In the genomic region with DNA sequence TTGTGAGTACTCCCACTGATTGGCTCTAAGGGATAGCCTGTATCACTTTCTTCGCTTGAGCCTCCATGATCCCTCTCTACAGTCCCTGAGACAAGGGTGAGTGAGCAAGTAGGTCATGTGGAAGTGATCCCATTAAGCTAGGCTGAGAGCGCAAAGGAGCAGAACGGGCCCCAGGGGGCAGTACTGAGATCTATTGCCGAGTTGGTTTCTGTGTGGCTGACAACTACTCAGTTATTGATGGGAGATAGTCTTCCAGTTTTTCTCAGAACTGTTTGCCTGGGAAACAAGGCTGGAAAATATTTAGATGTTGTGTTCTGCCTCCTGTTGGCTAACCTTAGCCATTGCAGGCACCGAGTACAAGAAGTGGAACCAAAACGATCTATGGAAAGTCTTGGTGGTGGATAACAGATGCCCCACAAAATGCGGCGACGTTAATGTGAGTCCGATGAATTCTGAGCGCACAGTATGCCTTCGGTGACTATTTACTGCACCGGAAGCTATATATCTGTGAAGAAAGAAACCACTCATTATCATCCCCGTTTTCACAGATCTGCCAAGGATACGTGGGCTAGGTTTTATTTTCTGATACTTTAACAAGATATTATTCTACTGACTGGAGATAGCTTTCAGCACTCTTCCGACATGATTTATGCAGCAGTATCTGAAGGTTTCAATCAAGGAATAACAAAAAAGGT, we compare ENCODE assay signal across 8 mouse cellular contexts. TPM values are rescaled to one million over a fixed set of nuclear protein-coding genes. Genes with fewer than 3 reads are reported as not detected.
DNase-seq lines count a peak whose midpoint lies in the region; ATAC-seq lines count a peak whose summit lies in the region.

No protein-coding gene starts in this region.

- peak; percentile 36 for DNase-seq in hindbrain, embryonic 10.5 days (ENCODE audit: low spot score)
- no peak for DNase-seq in hindbrain, embryonic 14.5 days (ENCODE audit: low spot score)
- peak; percentile 89 for DNase-seq in ZHBTc4 (ENCODE audit: low read depth, low spot score)
- DNase-seq in embryo, embryonic 11.5 days (ENCODE audit: low read depth, low spot score): peak; percentile 24
- DNase-seq in induced T-regulatory cell, adult 2 months (ENCODE audit: low read depth): peak; percentile 59
- DNase-seq in left cerebral cortex, postnatal 4 days: peak; percentile 64
- peak; percentile 51 for DNase-seq in naive thymus-derived CD4-positive, alpha-beta T cell, adult 2 months (ENCODE audit: low read depth)
- peak; percentile 42 to 54 for DNase-seq in thymus, postnatal 36 days

- no peaks in the 10 kb centered on the region for H3K9me3 ChIP-seq in hindbrain, embryonic 10.5 days
- H3K9me3 ChIP-seq in hindbrain, embryonic 14.5 days (ENCODE audit: control insufficient read depth, low read length): no peaks in the 10 kb centered on the region

- no peak overlapping the region for H3K4me2 ChIP-seq in hindbrain, embryonic 14.5 days (replicated peaks)

- no peak overlapping the region for H3K4me3 ChIP-seq in hindbrain, embryonic 10.5 days
- H3K4me3 ChIP-seq in hindbrain, embryonic 14.5 days (replicated peaks; ENCODE audit: low read length): no peak overlapping the region

- WGBS in hindbrain, embryonic 10.5 days: 78% methylated on average over 16 of the region's 16 CpGs
- 77% methylated on average over 16 of the region's 16 CpGs for WGBS in hindbrain, embryonic 14.5 days

- H3K27me3 ChIP-seq in hindbrain, embryonic 10.5 days (ENCODE audit: insufficient read depth, poor library complexity, severe bottlenecking): no peaks in the 10 kb centered on the region
- no peaks in the 10 kb centered on the region for H3K27me3 ChIP-seq in hindbrain, embryonic 14.5 days (ENCODE audit: control insufficient read depth, insufficient read depth, low read length)

- no peaks in the 10 kb centered on the region for H3K4me1 ChIP-seq in hindbrain, embryonic 10.5 days (replicated peaks)
- H3K4me1 ChIP-seq in hindbrain, embryonic 14.5 days (replicated peaks; ENCODE audit: control insufficient read depth, insufficient read depth, low read length): no peaks in the 10 kb centered on the region

- no peaks in the 10 kb centered on the region for H3K36me3 ChIP-seq in hindbrain, embryonic 10.5 days
- H3K36me3 ChIP-seq in hindbrain, embryonic 14.5 days (replicated peaks; ENCODE audit: control insufficient read depth, insufficient read depth): no peaks in the 10 kb centered on the region

- no peak for ATAC-seq in hindbrain, embryonic 14.5 days (ENCODE audit: low FRiP score)

- no peak overlapping the region for H3K9ac ChIP-seq in hindbrain, embryonic 14.5 days

- intact Hi-C loops in left cerebral cortex, postnatal 4 days (cut with DNase I): no loop called here

- H3K27ac ChIP-seq in hindbrain, embryonic 10.5 days: no peak overlapping the region
- no peak overlapping the region for H3K27ac ChIP-seq in hindbrain, embryonic 14.5 days

RNA-seq across cellular contexts. Expression of gene Tmx1, which starts 24.8 kb away (rescaled TPM):
- polyA plus RNA-seq in hindbrain, embryonic 10.5 days (2016; fragmentation: Nextera tagmentation; extraction: Ambion mirVana): 114 and 127 TPM in 2 replicates
- polyA plus RNA-seq in hindbrain, embryonic 14.5 days (2014; fragmentation: Nextera tagmentation; extraction: Ambion mirVana): 108 and 117 TPM in 2 replicates
- total RNA-seq in left cerebral cortex, postnatal 4 days (2021): 10 to 100 TPM; 41.3 to 41.8 TPM
